30 mouse cellular contexts compared by ENCODE assay signal in genomic region chrX:99201081-99201480, GRCm38 (mm10).
A peak's percentile ranks its signal among the peaks of the same experiment; 100 is the strongest.
DNase-seq lines count a peak whose midpoint lies in the region; ATAC-seq and TF ChIP-seq lines count a peak whose summit lies in the region.
"Had no signal": no experiment of that assay in that cellular context is flagged by ENCODE, and none has a peak within 500 bp of the region (broad histone marks: within the 10 kb centered on the region; RNA-seq: fewer than 3 reads in every experiment).

No protein-coding gene starts in this region.

- peaks cover 76% of the 10 kb centered on the region for H3K27me3 ChIP-seq in heart, embryonic 10.5 days (ENCODE audit: insufficient read depth, poor library complexity, severe bottlenecking)
- peaks cover 16% of the 10 kb centered on the region for H3K27me3 ChIP-seq in heart, embryonic 13.5 days (replicated peaks)

- DNase-seq in gastrocnemius, adult 2 months, result no peak
- DNase-seq in gastrocnemius, postnatal 25 days, result no peak
- peak; percentile 39 to 60 for DNase-seq in heart, adult 9 months (ENCODE audit: low spot score in 2 of 2)
- DNase-seq in heart, embryonic 10.5 days (ENCODE audit: low spot score), result no peak
- peak; percentile 39 for DNase-seq in heart, postnatal 4 days
- no peak for DNase-seq in right cerebral cortex, postnatal 4 days
- no peak for DNase-seq in cerebellum, postnatal 4 days (ENCODE audit: low spot score in 2 of 2)
- DNase-seq: adrenal gland, postnatal 10 days; cerebellum, adult 11 months; cerebellum, adult 9-10 months; cerebellum, postnatal 36 days; embryo, embryonic 11 days; gastrocnemius, postnatal 36 days; layer of hippocampus, adult 9-11 months; lung, embryonic 14.5 days; lung, postnatal 14 days; midbrain, embryonic 14.5 days; spleen, adult 18-20 months; thymus, adult 18-20 months; thymus, postnatal 25 days had no signal

- ATAC-seq in heart, embryonic 13.5 days (ENCODE audit: extremely low read depth, insufficient number of reproducible peaks, low FRiP score, low TSS enrichment), result no peak
- ATAC-seq: forebrain, embryonic 16.5 days; intestine, embryonic 16.5 days; Patski had no signal

- intact Hi-C loops in gastrocnemius, adult 2 months (cut with DNase I), result no loop called here

- no peaks in the 10 kb centered on the region for H3K9me3 ChIP-seq in heart, embryonic 10.5 days
- no peaks in the 10 kb centered on the region for H3K9me3 ChIP-seq in heart, embryonic 13.5 days
- H3K9me3 ChIP-seq: embryonic facial prominence, embryonic 12.5 days; hindbrain, embryonic 13.5 days; limb, embryonic 12.5 days; liver, embryonic 15.5 days had no signal

- peaks cover 51% of the 10 kb centered on the region for H3K4me1 ChIP-seq in heart, embryonic 10.5 days
- peaks cover 64% of the 10 kb centered on the region for H3K4me1 ChIP-seq in heart, embryonic 13.5 days
- H3K4me1 ChIP-seq: liver, embryonic 15.5 days had no signal

- 75% methylated on average over 7 of the region's 7 CpGs for WGBS in heart, embryonic 10.5 days
- 63% methylated on average over 7 of the region's 7 CpGs for WGBS in heart, embryonic 13.5 days

- TF ChIP-seq CTCF in gastrocnemius, adult 2 months (IDR thresholded peaks at IDR 0.05), result no peak

- peak overlapping the region; percentile 24; the same call in 1 of the 2 replicates for H3K27ac ChIP-seq in gastrocnemius, adult 2 months
- H3K27ac ChIP-seq in heart, embryonic 10.5 days, result no peak overlapping the region; the same call in 1 of the 2 replicates
- peak overlapping the region; percentile 98 for H3K27ac ChIP-seq in heart, embryonic 13.5 days (replicated peaks)
- H3K27ac ChIP-seq: embryonic facial prominence, embryonic 12.5 days; hindbrain, embryonic 13.5 days; kidney, postnatal 0 days; limb, embryonic 12.5 days; liver, embryonic 15.5 days; stomach, postnatal 0 days had no signal

- no peak overlapping the region for H3K4me2 ChIP-seq in heart, embryonic 13.5 days
- H3K4me2 ChIP-seq: embryonic facial prominence, embryonic 12.5 days; hindbrain, embryonic 13.5 days; limb, embryonic 12.5 days; liver, embryonic 15.5 days; lung, embryonic 14.5 days had no signal

- no peak overlapping the region for H3K9ac ChIP-seq in heart, embryonic 13.5 days
- H3K9ac ChIP-seq: embryonic facial prominence, embryonic 12.5 days; hindbrain, embryonic 13.5 days; limb, embryonic 12.5 days; liver, embryonic 15.5 days; lung, embryonic 14.5 days had no signal

- H3K36me3 ChIP-seq in heart, embryonic 10.5 days, result no peaks in the 10 kb centered on the region
- H3K36me3 ChIP-seq in heart, embryonic 13.5 days, result no peaks in the 10 kb centered on the region
- H3K36me3 ChIP-seq: embryonic facial prominence, embryonic 12.5 days; hindbrain, embryonic 13.5 days; limb, embryonic 12.5 days; liver, embryonic 15.5 days had no signal

- no peak overlapping the region for H3K4me3 ChIP-seq in gastrocnemius, adult 2 months
- H3K4me3 ChIP-seq in heart, embryonic 10.5 days, result no peak overlapping the region
- H3K4me3 ChIP-seq in heart, embryonic 13.5 days, result no peak overlapping the region
- H3K4me3 ChIP-seq: embryonic facial prominence, embryonic 12.5 days; hindbrain, embryonic 13.5 days; limb, embryonic 12.5 days; liver, embryonic 15.5 days had no signal

Comparison
In these comparisons a context has a peak if more than half of its experiments do, and no peak if none do; other contexts are left out.
1. DNase-seq: peak in heart, adult 9 months (2 of 2) and heart, postnatal 4 days (single experiment); none in gastrocnemius, adult 2 months (single experiment), gastrocnemius, postnatal 25 days (single experiment), heart, embryonic 10.5 days (single experiment), right cerebral cortex, postnatal 4 days (single experiment) and cerebellum, postnatal 4 days (0 of 2).